Mouse (Mus musculus) liver, adult 2 months (tissue): Measurements from ENCODE around the gene Tenm2. TPM values are rescaled to one million over a fixed set of nuclear protein-coding genes. Genes with fewer than 3 reads are reported as not detected.

ENCODE experiments used
- DNase-seq: peaks from one replicate; pipeline ENCODE4 v3.0.0-alpha.2; 2011; ENCODE audit warnings: low read depth, low spot score; ENCODE audit errors: extremely low read depth
- H3K27ac ChIP-seq: fragments of 200-500 bp; replicated peaks from 2 replicates; pipeline ENCODE4 v1.5.1; 2012; ENCODE audit warnings: low read depth, mild to moderate bottlenecking, control low read depth, inconsistent platforms, low read length; ENCODE audit not compliant: insufficient read depth
- H3K27me3 ChIP-seq: fragments of 200-500 bp; 2 replicates; pipeline ENCODE4 v1.6.1; 2012; ENCODE audit warnings: mild to moderate bottlenecking, moderate library complexity, low read length, inconsistent platforms; ENCODE audit not compliant: control insufficient read depth, insufficient read depth
- H3K36me3 ChIP-seq: fragments of 200-500 bp; 2 replicates; pipeline ENCODE4 v1.6.1; 2012; ENCODE audit warnings: low read length, inconsistent platforms; ENCODE audit not compliant: control insufficient read depth, insufficient read depth
- H3K4me1 ChIP-seq: fragments of 200-500 bp; 2 replicates; pipeline ENCODE4 v1.6.1; 2011; ENCODE audit warnings: low read length; ENCODE audit not compliant: control insufficient read depth, insufficient read depth
- H3K4me3 ChIP-seq: fragments of 200-500 bp; 2 replicates; pipeline ENCODE4 v1.5.1; 2011; ENCODE audit warnings: low read depth, mild to moderate bottlenecking, control low read depth, low read length, moderate library complexity; ENCODE audit not compliant: insufficient read depth
- H3K79me2 ChIP-seq: fragments of 200-500 bp; 2 replicates; pipeline ENCODE4 v1.6.1; 2012; ENCODE audit warnings: inconsistent platforms, mild to moderate bottlenecking, low read length, moderate library complexity; ENCODE audit not compliant: control insufficient read depth, insufficient read depth
- H3K9ac ChIP-seq: fragments of 200-500 bp; 2 replicates; pipeline ENCODE4 v1.6.1; 2012; ENCODE audit warnings: low read depth, mild to moderate bottlenecking, control low read depth, inconsistent platforms, low read length
- CTCF ChIP-seq: fragments of 200-500 bp; IDR thresholded peaks from 2 replicates; pipeline ENCODE4 v1.5.1; 2011; ENCODE audit warnings: low read depth, low read length, control low read depth
- POLR2A ChIP-seq: fragments of 200-500 bp; IDR thresholded peaks from 2 replicates; pipeline ENCODE4 v1.6.1; 2011; ENCODE audit warnings: low read length, control low read depth; ENCODE audit not compliant: insufficient read depth; ENCODE audit errors: extremely low read depth
- WGBS: fragments of 180-500 bp; shearing (Covaris S2); methylation state at CpG from one replicate; pipeline ENCODE4 v1.1.7; 2018; 5-methylcytosine and 5-hydroxymethylcytosine counted together
- polyA plus RNA-seq: library from polyadenylated mRNA; depleted of rRNA; stranded (reverse); fragments of >200 nt; gene quantifications from 2 replicates; pipeline ENCODE4 v1.2.3, GENCODE M21; 2012
- total RNA-seq: library from RNA; depleted of rRNA; stranded (reverse); fragments of >200 nt; gene quantifications from 2 replicates; pipeline ENCODE4 v1.2.3, GENCODE M21; 2014

Gene Tenm2
- total and polyA plus RNA-seq, 2 experiments, result not detected

- no peak for DNase-seq
- Histone ChIP-seq H3K9ac (no peak overlapping the region), H3K4me3 (no peak overlapping the region), H3K79me2 (no peaks in the 10 kb centered on the region), H3K36me3 (no peaks in the 10 kb centered on the region), H3K27ac (no peak overlapping the region), H3K4me1 (no peaks in the 10 kb centered on the region), H3K27me3 (no peaks in the 10 kb centered on the region)
- TF ChIP-seq POLR2A (no peak), CTCF (no peak)
- WGBS, result 28% methylated on average over 5 of the region's 5 CpGs
Measured at GRCm38 (mm10) chr11:36049547-36049946, 1186.2 kb downstream of the Tenm2 start.

GRCm38 (mm10) chr11:36045681-36046276 is 1190.0 kb downstream of the Tenm2 start:
- no peaks in the 10 kb centered on the region for H3K36me3 ChIP-seq
- peak; percentile 55 for DNase-seq
- no peaks in the 10 kb centered on the region; the same call in 1 of the 2 replicates for H3K27me3 ChIP-seq
- no peak overlapping the region for H3K9ac ChIP-seq
- no peak overlapping the region; the same call in 1 of the 2 replicates for H3K4me3 ChIP-seq
- 5% methylated on average over 13 of the region's 13 CpGs for WGBS
- no peaks in the 10 kb centered on the region for H3K79me2 ChIP-seq
- no peak overlapping the region for H3K27ac ChIP-seq
- peaks cover 4% of the 10 kb centered on the region; the same call in 1 of the 2 replicates for H3K4me1 ChIP-seq
- TF ChIP-seq CTCF (peak; percentile 79), POLR2A (no peak)

GRCm38 (mm10) chr11:36041411-36041810 is 1194.4 kb downstream of the Tenm2 start:
- H3K79me2 ChIP-seq, result no peaks in the 10 kb centered on the region
- no peak overlapping the region for H3K27ac ChIP-seq
- TF ChIP-seq CTCF (no peak), POLR2A (no peak)
- no peak overlapping the region for H3K9ac ChIP-seq
- no peaks in the 10 kb centered on the region for H3K36me3 ChIP-seq
- no peak overlapping the region for H3K4me3 ChIP-seq
- 67% methylated on average over 13 of the region's 13 CpGs for WGBS
- no peak for DNase-seq
- H3K4me1 ChIP-seq, result peaks cover 6% of the 10 kb centered on the region; the same call in 1 of the 2 replicates
- no peaks in the 10 kb centered on the region; the same call in 1 of the 2 replicates for H3K27me3 ChIP-seq

GRCm38 (mm10) chr11:36040508-36041233 is 1195.1 kb downstream of the Tenm2 start:
- Histone ChIP-seq H3K27me3 (no peaks in the 10 kb centered on the region; the same call in 1 of the 2 replicates), H3K4me1 (peaks cover 9% of the 10 kb centered on the region; the same call in 1 of the 2 replicates), H3K4me3 (no peak overlapping the region), H3K36me3 (no peaks in the 10 kb centered on the region), H3K79me2 (no peaks in the 10 kb centered on the region), H3K9ac (no peak overlapping the region), H3K27ac (no peak overlapping the region)
- 25% methylated on average over 10 of the region's 10 CpGs for WGBS
- peak; percentile 68 for DNase-seq
- TF ChIP-seq POLR2A, result no peak
- TF ChIP-seq CTCF, result no peak

GRCm38 (mm10) chr11:36039825-36040224 is 1195.9 kb downstream of the Tenm2 start:
- H3K9ac ChIP-seq, result no peak overlapping the region
- H3K27me3 ChIP-seq, result no peaks in the 10 kb centered on the region; the same call in 1 of the 2 replicates
- no peak overlapping the region for H3K4me3 ChIP-seq
- H3K36me3 ChIP-seq, result no peaks in the 10 kb centered on the region
- no peak for DNase-seq
- no peaks in the 10 kb centered on the region for H3K79me2 ChIP-seq
- H3K4me1 ChIP-seq, result peaks cover 9% of the 10 kb centered on the region; the same call in 1 of the 2 replicates
- WGBS, result 88% methylated on average over 10 of the region's 10 CpGs
- no peak for TF ChIP-seq CTCF
- TF ChIP-seq POLR2A, result no peak
- H3K27ac ChIP-seq, result no peak overlapping the region
